Mouse (Mus musculus) small intestine, adult 2 months (tissue): ENCODE measurements at regions not wholly inside any gene's neighbourhood (a gene's known extent, or its start where the extent isn't known, plus 50 kb on each side); places are given as distances from the start of the nearest gene placed in this dataset.

Experiments
- H3K27ac ChIP-seq: fragments of 200-500 bp; 2 replicates; pipeline ENCODE4 v1.5.1; 2012; ENCODE audit warnings: low read depth, low read length, control low read depth, inconsistent platforms; ENCODE audit not compliant: insufficient read depth
- H3K27me3 ChIP-seq: fragments of 200-500 bp; 2 replicates; pipeline ENCODE4 v1.6.1; 2012; ENCODE audit warnings: mild to moderate bottlenecking, moderate library complexity, low read length, inconsistent platforms; ENCODE audit not compliant: control insufficient read depth, insufficient read depth
- H3K36me3 ChIP-seq: fragments of 200-500 bp; 2 replicates; pipeline ENCODE4 v1.6.1; 2012; ENCODE audit warnings: mild to moderate bottlenecking, low read length, control low read depth, inconsistent platforms; ENCODE audit not compliant: control insufficient read depth, insufficient read depth
- H3K4me1 ChIP-seq: fragments of 200-500 bp; 2 replicates; pipeline ENCODE4 v1.6.1; 2012; ENCODE audit warnings: low read length, inconsistent platforms, mixed read lengths; ENCODE audit not compliant: control insufficient read depth, insufficient read depth, insufficient read length
- H3K4me3 ChIP-seq: fragments of 200-500 bp; 2 replicates; pipeline ENCODE4 v1.5.1; 2012; ENCODE audit warnings: low read depth, mild to moderate bottlenecking, control low read depth, inconsistent platforms, low read length, moderate library complexity
- CTCF ChIP-seq: fragments of 200-500 bp; IDR thresholded peaks from 2 replicates; pipeline ENCODE4 v1.5.1; 2012; ENCODE audit warnings: low read depth, mild to moderate bottlenecking, control low read depth, inconsistent platforms, low read length, moderate library complexity, mixed read lengths; ENCODE audit not compliant: insufficient replicate concordance, insufficient read length; ENCODE audit errors: extremely low read depth
- POLR2A ChIP-seq: fragments of 200-500 bp; IDR thresholded peaks from 2 replicates; pipeline ENCODE4 v1.6.1; 2012; ENCODE audit warnings: low read depth, mild to moderate bottlenecking, control low read depth, inconsistent platforms, low read length, moderate library complexity
- WGBS: fragments of 180-500 bp; shearing (Covaris S2); methylation state at CpG from one replicate; pipeline ENCODE4 v1.1.7; 2018; 5-methylcytosine and 5-hydroxymethylcytosine counted together

GRCm38 (mm10) chr17:51583277-51583676 lies 249.8 kb downstream of the Satb1 start:
- Histone ChIP-seq H3K36me3 (no peaks in the 10 kb centered on the region), H3K4me1 (no peaks in the 10 kb centered on the region), H3K27me3 (no peaks in the 10 kb centered on the region), H3K4me3 (no peak overlapping the region), H3K27ac (no peak overlapping the region)
- WGBS: 73% methylated on average over 15 of the region's 15 CpGs
- TF ChIP-seq CTCF (no peak), POLR2A (no peak)

GRCm38 (mm10) chr17:51555854-51556253 lies 277.2 kb downstream of the Satb1 start:
- no peak overlapping the region for H3K27ac ChIP-seq
- WGBS: 71% methylated on average over 3 of the region's 3 CpGs
- H3K4me1 ChIP-seq: no peaks in the 10 kb centered on the region
- TF ChIP-seq CTCF (no peak), POLR2A (no peak)
- H3K27me3 ChIP-seq: no peaks in the 10 kb centered on the region
- H3K4me3 ChIP-seq: no peak overlapping the region
- H3K36me3 ChIP-seq: no peaks in the 10 kb centered on the region

- 59% methylated on average over 2 of the region's 2 CpGs for WGBS
- TF ChIP-seq CTCF (no peak), POLR2A (no peak)
- Histone ChIP-seq H3K27me3 (no peaks in the 10 kb centered on the region), H3K4me1 (no peaks in the 10 kb centered on the region), H3K27ac (no peak overlapping the region), H3K4me3 (no peak overlapping the region), H3K36me3 (no peaks in the 10 kb centered on the region)
Measured at GRCm38 (mm10) chr17:51554446-51554845, 278.6 kb downstream of the Satb1 start.

GRCm38 (mm10) chr17:51552277-51553015 lies 280.6 kb downstream of the Satb1 start:
- no peak overlapping the region for H3K27ac ChIP-seq
- no peaks in the 10 kb centered on the region for H3K27me3 ChIP-seq
- TF ChIP-seq CTCF (no peak), POLR2A (no peak)
- H3K36me3 ChIP-seq: no peaks in the 10 kb centered on the region
- WGBS: 83% methylated on average over 5 of the region's 5 CpGs
- no peak overlapping the region for H3K4me3 ChIP-seq
- no peaks in the 10 kb centered on the region for H3K4me1 ChIP-seq

- no peaks in the 10 kb centered on the region for H3K36me3 ChIP-seq
- no peaks in the 10 kb centered on the region for H3K4me1 ChIP-seq
- H3K27me3 ChIP-seq: no peaks in the 10 kb centered on the region
- WGBS: 35% methylated on average over 3 of the region's 3 CpGs
- H3K4me3 ChIP-seq: no peak overlapping the region
- TF ChIP-seq CTCF (no peak), POLR2A (no peak)
- H3K27ac ChIP-seq: no peak overlapping the region
Measured at GRCm38 (mm10) chr17:51546999-51547398, 286.1 kb downstream of the Satb1 start.

- H3K4me1 ChIP-seq: no peaks in the 10 kb centered on the region
- TF ChIP-seq POLR2A: no peak
- no peak for TF ChIP-seq CTCF
- H3K27ac ChIP-seq: no peak overlapping the region
- no peak overlapping the region for H3K4me3 ChIP-seq
- no peaks in the 10 kb centered on the region for H3K36me3 ChIP-seq
- H3K27me3 ChIP-seq: no peaks in the 10 kb centered on the region
- WGBS: 58% methylated on average over 2 of the region's 2 CpGs
Measured at GRCm38 (mm10) chr17:51542544-51542943, 290.5 kb downstream of the Satb1 start.

- Histone ChIP-seq H3K27ac (no peak overlapping the region), H3K27me3 (no peaks in the 10 kb centered on the region), H3K4me3 (no peak overlapping the region), H3K36me3 (no peaks in the 10 kb centered on the region), H3K4me1 (no peaks in the 10 kb centered on the region)
- TF ChIP-seq POLR2A (no peak), CTCF (no peak)
- WGBS: 37% methylated on average over 10 of the region's 10 CpGs
Measured at GRCm38 (mm10) chr17:51534678-51535077, 298.4 kb downstream of the Satb1 start.
